Mouse (Mus musculus): ENCODE results near the gene Fam162a. TPM values are rescaled to one million over a fixed set of nuclear protein-coding genes. Genes with fewer than 3 reads are reported as not detected.
"Not testable (repeated sequence)": the region's sequence is repeated elsewhere in the genome, so short reads cannot be mapped to it uniquely, and the experiment has no call there.

Fam162a gene
- 13.6 and 15.2 TPM in 2 replicates for polyA plus RNA-seq (2012; rRNA removed)

DNA sequence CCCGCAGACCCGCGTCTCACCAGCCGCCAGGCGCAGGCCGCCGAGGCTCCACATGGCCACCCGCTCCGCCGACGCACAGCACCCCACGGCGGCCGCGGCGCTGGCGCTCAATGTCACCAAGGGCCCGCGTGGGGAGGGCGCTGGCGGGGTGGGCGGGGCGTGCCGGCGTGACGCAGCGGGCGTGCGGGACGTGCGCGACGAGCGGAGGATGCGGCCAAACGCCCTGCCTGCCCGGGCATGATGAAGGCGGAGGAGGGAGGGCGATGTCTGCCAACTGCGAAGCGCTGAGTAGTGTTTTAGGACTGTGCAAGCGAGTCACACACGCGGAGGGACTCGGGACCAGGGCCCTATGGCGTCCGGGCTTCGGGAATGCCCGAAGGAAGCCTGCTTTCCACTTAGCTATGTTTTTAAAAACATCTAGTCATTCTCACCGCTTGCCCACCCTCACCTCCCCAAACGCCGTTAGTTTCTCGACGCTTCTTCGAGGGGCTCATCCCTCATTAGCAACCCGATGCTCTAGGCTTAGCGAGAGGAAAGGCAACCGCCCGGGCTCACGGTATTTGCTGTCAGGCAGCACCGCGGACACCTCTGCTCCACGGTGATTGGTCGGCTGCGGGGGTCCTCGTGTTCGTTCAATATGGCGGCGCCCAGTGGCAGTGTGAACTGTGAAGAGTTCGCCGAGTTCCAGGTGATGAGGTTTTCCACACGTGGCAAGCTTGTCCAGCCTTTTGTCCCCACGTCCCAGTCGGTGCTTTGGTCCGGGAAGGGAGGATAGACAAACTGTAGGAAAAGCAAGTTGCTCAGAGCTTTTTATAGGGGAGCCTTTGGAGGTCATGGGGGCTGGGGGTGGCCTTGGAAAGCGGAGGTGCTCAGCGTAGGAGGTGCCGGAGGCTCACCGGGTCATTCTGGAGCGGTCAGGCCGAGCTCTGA lies at the start of gene Fam162a, which contains the start of gene Ccdc58:
TSS of gene Fam162a (minus strand) at position 145 of the 930 bp plus-strand sequence.
TSS of gene Ccdc58 (plus strand) at position 236 of the 930 bp plus-strand sequence.
- TF ChIP-seq POLR2A (IDR thresholded peaks at IDR 0.05; ENCODE audit: low read depth, low read length): peak; percentile 97
- no peak for TF ChIP-seq CTCF (IDR thresholded peaks at IDR 0.05; ENCODE audit: extremely low read depth, insufficient read depth, insufficient read length, insufficient replicate concordance)
- no peaks in the 10 kb centered on the region for H3K27me3 ChIP-seq (ENCODE audit: control insufficient read depth, insufficient read depth, low read length)
- peak; percentile 82 to 87 for DNase-seq (ENCODE audit: low read depth in 1 of 2, low spot score in 2 of 2)
- WGBS: under 1% methylated on average over 81 of the region's 81 CpGs
- no peaks in the 10 kb centered on the region for H3K36me3 ChIP-seq (ENCODE audit: control insufficient read depth, insufficient read depth, low read length)
- peak within 1 kb of the TSS; percentile 75 for H3K4me3 ChIP-seq (ENCODE audit: extremely low read depth, insufficient read depth, insufficient read length)
- peak within 1 kb of the TSS; percentile 94 for H3K27ac ChIP-seq (ENCODE audit: insufficient read depth, low read length)
- H3K4me1 ChIP-seq (ENCODE audit: control insufficient read depth, insufficient read depth, insufficient read length): no peaks in the 10 kb centered on the region

DNA sequence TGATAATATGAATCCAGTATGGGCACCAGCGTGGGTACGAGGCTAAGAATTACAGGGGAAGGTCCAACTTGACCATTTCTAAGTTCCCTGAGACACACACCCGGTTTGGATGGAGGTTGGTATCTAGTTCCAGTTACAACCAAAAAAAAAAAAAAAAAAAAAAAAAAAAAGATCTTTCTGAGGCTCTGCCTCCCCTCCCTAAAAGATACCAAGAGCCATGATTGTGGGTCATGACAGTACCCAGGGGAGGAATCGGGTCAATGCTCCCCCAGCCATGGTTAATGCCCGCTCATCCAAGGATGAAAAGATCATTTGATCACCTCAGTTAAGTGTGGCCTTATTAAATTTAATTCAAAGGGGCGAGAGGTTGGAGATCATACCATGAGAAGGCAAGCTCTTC lies 44.4 kb upstream of the Fam162a start:
- DNase-seq (ENCODE audit: low read depth in 1 of 2, low spot score in 2 of 2); H3K4me1 ChIP-seq (ENCODE audit: control insufficient read depth, insufficient read depth, insufficient read length); H3K27ac ChIP-seq (ENCODE audit: insufficient read depth, low read length); H3K36me3 ChIP-seq (ENCODE audit: control insufficient read depth, insufficient read depth, low read length); H3K27me3 ChIP-seq (ENCODE audit: control insufficient read depth, insufficient read depth, low read length); H3K4me3 ChIP-seq (ENCODE audit: extremely low read depth, insufficient read depth, insufficient read length): not testable (repeated sequence)
- 87% methylated on average over 6 of the region's 6 CpGs for WGBS

DNA sequence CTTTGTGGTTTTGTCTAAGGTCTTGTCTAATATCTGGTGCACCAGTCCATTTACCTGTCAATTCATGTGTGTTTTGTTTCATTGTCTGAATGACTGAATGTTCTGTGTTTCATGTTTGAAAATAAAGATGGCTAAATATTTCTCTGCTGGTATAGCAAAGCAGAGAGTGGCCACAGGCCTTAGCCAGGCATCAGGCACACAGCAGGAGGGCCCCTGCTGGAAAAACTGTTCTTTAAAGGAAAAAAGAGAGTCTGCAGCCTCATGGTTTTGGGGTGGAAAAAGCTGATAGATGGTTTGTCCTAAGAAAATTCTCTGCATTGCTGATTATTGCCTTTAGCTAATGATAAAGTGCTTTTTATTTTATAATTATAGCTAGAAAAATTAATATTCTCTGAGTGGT lies 40.1 kb upstream of the Fam162a start:
- H3K36me3 ChIP-seq (ENCODE audit: control insufficient read depth, insufficient read depth, low read length); H3K27me3 ChIP-seq (ENCODE audit: control insufficient read depth, insufficient read depth, low read length); H3K4me3 ChIP-seq (ENCODE audit: extremely low read depth, insufficient read depth, insufficient read length); H3K4me1 ChIP-seq (ENCODE audit: control insufficient read depth, insufficient read depth, insufficient read length); H3K27ac ChIP-seq (ENCODE audit: insufficient read depth, low read length); DNase-seq (ENCODE audit: low read depth in 1 of 2, low spot score in 2 of 2): not testable (repeated sequence)

DNA sequence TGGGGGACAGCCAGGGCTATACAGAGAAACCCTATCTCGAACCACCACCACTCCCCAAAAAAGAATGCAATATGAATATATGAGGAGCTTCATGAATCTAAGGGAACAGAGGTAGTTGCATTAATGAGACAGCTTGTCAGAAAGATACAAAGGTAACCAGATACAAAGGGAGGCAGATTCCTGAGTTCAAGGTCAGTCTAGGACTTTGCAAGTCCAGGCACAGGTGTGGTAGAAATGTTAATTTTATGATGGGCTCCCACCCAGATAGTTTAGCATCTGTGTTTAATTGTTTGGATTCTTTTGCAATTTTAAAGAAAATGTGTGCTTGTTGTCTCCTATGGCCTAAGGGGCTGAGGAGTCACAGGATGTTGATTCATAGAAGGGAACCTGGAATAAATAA lies 30.8 kb upstream of the Fam162a start:
- TF ChIP-seq CTCF (IDR thresholded peaks at IDR 0.05; ENCODE audit: extremely low read depth, insufficient read depth, insufficient read length, insufficient replicate concordance) (no peak), POLR2A (IDR thresholded peaks at IDR 0.05; ENCODE audit: low read depth, low read length) (no peak)
- Histone ChIP-seq H3K27me3 (ENCODE audit: control insufficient read depth, insufficient read depth, low read length) (no peaks in the 10 kb centered on the region), H3K4me1 (ENCODE audit: control insufficient read depth, insufficient read depth, insufficient read length) (no peaks in the 10 kb centered on the region), H3K27ac (ENCODE audit: insufficient read depth, low read length) (no peak overlapping the region), H3K4me3 (ENCODE audit: extremely low read depth, insufficient read depth, insufficient read length) (no peak overlapping the region), H3K36me3 (ENCODE audit: control insufficient read depth, insufficient read depth, low read length) (no peaks in the 10 kb centered on the region)
- DNase-seq (ENCODE audit: low read depth in 1 of 2, low spot score in 2 of 2): no peak
- 83% methylated on average over 1 of the region's 1 CpGs for WGBS

DNA sequence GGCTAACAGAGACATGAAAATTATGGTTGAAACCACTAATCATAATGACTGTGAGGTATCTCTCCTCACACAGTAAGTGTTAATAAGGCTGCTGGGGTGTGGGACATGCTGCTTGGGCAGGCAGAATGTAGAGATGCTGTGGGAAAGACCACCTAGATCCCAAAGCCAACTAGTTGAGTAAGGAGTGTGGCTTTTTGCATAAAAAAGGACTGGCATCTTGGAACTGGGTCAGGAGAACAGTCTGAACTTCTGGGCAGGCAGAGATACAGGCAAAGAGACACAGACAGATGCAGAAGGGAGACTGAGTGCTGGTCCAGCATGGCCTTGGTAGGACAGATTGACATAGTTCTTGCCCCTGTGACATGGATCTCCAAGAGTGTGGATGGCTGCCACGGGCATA lies 30.1 kb upstream of the Fam162a start:
- 85% methylated on average over 1 of the region's 1 CpGs for WGBS
- no peak for DNase-seq (ENCODE audit: low read depth in 1 of 2, low spot score in 2 of 2)
- Histone ChIP-seq H3K27ac (ENCODE audit: insufficient read depth, low read length) (no peak overlapping the region), H3K4me1 (ENCODE audit: control insufficient read depth, insufficient read depth, insufficient read length) (no peaks in the 10 kb centered on the region), H3K36me3 (ENCODE audit: control insufficient read depth, insufficient read depth, low read length) (no peaks in the 10 kb centered on the region), H3K27me3 (ENCODE audit: control insufficient read depth, insufficient read depth, low read length) (no peaks in the 10 kb centered on the region), H3K4me3 (ENCODE audit: extremely low read depth, insufficient read depth, insufficient read length) (no peak overlapping the region)
- no peak for TF ChIP-seq CTCF (IDR thresholded peaks at IDR 0.05; ENCODE audit: extremely low read depth, insufficient read depth, insufficient read length, insufficient replicate concordance)
- TF ChIP-seq POLR2A (IDR thresholded peaks at IDR 0.05; ENCODE audit: low read depth, low read length): no peak

DNA sequence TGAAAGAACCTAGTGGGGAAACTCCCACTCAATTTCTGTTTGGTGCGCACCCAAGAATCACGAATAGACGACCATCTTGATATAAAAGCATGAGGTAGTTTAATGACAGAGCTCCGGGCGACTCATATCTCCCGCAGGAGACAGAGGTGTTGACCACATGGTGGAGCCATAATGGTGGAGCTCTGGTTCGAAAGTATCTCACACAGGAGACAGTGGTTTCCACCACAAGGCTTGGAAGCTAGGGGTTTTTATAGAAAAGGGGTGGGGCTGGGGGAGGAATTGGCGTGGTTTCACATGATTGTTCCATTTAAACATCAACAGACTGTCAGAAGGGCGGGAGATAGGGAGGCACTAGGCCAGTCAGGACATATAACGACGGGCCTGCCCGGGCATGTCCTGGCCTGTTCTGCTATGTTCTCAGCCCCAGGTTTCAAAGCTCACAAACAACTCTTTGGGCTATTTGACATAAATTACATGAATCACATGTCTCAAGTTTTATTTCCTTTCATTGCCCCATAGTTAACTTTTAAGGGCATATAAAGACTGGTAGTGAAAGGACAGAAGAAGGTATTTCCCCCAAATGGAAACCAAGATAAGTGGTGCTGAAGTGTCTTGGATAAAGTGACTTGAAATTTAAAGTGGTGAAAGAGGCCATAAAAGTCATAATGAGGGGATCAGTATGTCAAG lies 26.6 kb upstream of the Fam162a start:
- not testable (repeated sequence) for H3K27ac ChIP-seq (ENCODE audit: insufficient read depth, low read length); H3K27me3 ChIP-seq (ENCODE audit: control insufficient read depth, insufficient read depth, low read length); H3K36me3 ChIP-seq (ENCODE audit: control insufficient read depth, insufficient read depth, low read length); DNase-seq (ENCODE audit: low read depth in 1 of 2, low spot score in 2 of 2); H3K4me1 ChIP-seq (ENCODE audit: control insufficient read depth, insufficient read depth, insufficient read length); H3K4me3 ChIP-seq (ENCODE audit: extremely low read depth, insufficient read depth, insufficient read length)
- 91% methylated on average over 12 of the region's 12 CpGs for WGBS

DNA sequence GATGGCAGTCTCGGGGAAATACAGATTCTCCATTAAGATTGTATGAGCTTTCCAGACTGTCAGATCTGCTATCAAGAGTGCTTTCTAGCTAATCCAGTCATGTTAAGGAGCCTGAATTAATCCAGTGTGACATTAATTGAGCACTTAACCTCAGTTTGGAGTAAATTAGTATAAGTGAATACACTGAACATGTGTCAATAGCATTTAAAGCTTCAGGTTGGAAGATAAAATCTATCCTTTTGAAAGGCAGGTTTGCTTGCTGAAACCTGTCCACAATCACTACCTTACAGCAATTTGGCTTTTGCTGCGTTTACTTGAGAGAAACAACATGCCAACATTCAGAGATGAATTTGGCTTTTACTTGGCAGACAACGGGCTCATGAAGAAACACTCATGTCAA lies 22.7 kb upstream of the Fam162a start:
- Histone ChIP-seq H3K27me3 (ENCODE audit: control insufficient read depth, insufficient read depth, low read length) (no peaks in the 10 kb centered on the region), H3K27ac (ENCODE audit: insufficient read depth, low read length) (no peak overlapping the region), H3K4me3 (ENCODE audit: extremely low read depth, insufficient read depth, insufficient read length) (no peak overlapping the region), H3K36me3 (ENCODE audit: control insufficient read depth, insufficient read depth, low read length) (peaks cover 7% of the 10 kb centered on the region; the same call in 1 of the 2 replicates), H3K4me1 (ENCODE audit: control insufficient read depth, insufficient read depth, insufficient read length) (no peaks in the 10 kb centered on the region)
- TF ChIP-seq CTCF (IDR thresholded peaks at IDR 0.05; ENCODE audit: extremely low read depth, insufficient read depth, insufficient read length, insufficient replicate concordance): no peak
- no peak for TF ChIP-seq POLR2A (IDR thresholded peaks at IDR 0.05; ENCODE audit: low read depth, low read length)
- DNase-seq (ENCODE audit: low read depth in 1 of 2, low spot score in 2 of 2): no peak
- 91% methylated on average over 3 of the region's 3 CpGs for WGBS
